Mouse (Mus musculus) forebrain, postnatal 0 days (tissue): Measurements from ENCODE around the gene Cd4. TPM values are rescaled to one million over a fixed set of nuclear protein-coding genes. Genes with fewer than 3 reads are reported as not detected.
A peak's percentile ranks its signal among the peaks of the same experiment; 100 is the strongest.

Experiments used
- ATAC-seq: fragments of 200-750 bp; cut with Nextera tagmentation; 2 replicates; pipeline ENCODE4 v1.8.0; 2017; ENCODE audit warnings: mild to moderate bottlenecking, moderate library complexity
- DNase-seq: peaks from one replicate; pipeline ENCODE4 v3.0.0-alpha.2; 2015
- H3K27ac ChIP-seq: fragments of 300-500 bp; sonication (generic); 2 replicates; pipeline ENCODE4 v1.5.1; 2014; ENCODE audit warnings: low read depth, mild to moderate bottlenecking, antibody characterized with exemption, low read length, moderate library complexity, mixed read lengths
- H3K27me3 ChIP-seq: fragments of 300-500 bp; sonication (generic); 2 replicates; pipeline ENCODE4 v1.6.1; 2014; ENCODE audit warnings: mild to moderate bottlenecking, low read length, mixed read lengths; ENCODE audit not compliant: insufficient read depth
- H3K36me3 ChIP-seq: fragments of 300-500 bp; sonication (generic); 2 replicates; pipeline ENCODE4 v1.6.1; 2014; ENCODE audit warnings: mild to moderate bottlenecking, moderate library complexity; ENCODE audit not compliant: insufficient read depth
- H3K4me1 ChIP-seq: fragments of 300-500 bp; sonication (generic); 2 replicates; pipeline ENCODE4 v1.6.1; 2014; ENCODE audit warnings: antibody characterized with exemption; ENCODE audit not compliant: insufficient read depth
- H3K4me2 ChIP-seq: fragments of 300-500 bp; sonication (generic); 2 replicates; pipeline ENCODE4 v1.6.1; 2014; ENCODE audit warnings: low read depth, mild to moderate bottlenecking, moderate library complexity
- H3K4me3 ChIP-seq: fragments of 300-500 bp; sonication (generic); 2 replicates; pipeline ENCODE4 v1.5.1; 2014; ENCODE audit warnings: low read depth, low read length, mixed read lengths
- H3K9ac ChIP-seq: fragments of 300-500 bp; sonication (generic); 2 replicates; pipeline ENCODE4 v1.6.1; 2014; ENCODE audit warnings: mild to moderate bottlenecking
- H3K9me3 ChIP-seq: fragments of 300-500 bp; sonication (generic); 2 replicates; pipeline ENCODE4 v1.6.1; 2016; ENCODE audit warnings: low read length
- CTCF ChIP-seq: sonication (generic); IDR thresholded peaks from 2 replicates; pipeline ENCODE4 v1.5.1; 2016; ENCODE audit warnings: antibody characterized with exemption, control low read depth, low read depth
- WGBS: fragments of 180-500 bp; shearing (Covaris S2); extraction: QIAGEN DNeasy Blood & Tissue Kit; methylation state at CpG from one replicate; pipeline ENCODE4 v1.1.7; 2014; 5-methylcytosine and 5-hydroxymethylcytosine counted together
- polyA plus RNA-seq: library from polyadenylated mRNA; unstranded; fragments of >200 nt; fragmentation: Nextera tagmentation; extraction: Ambion mirVana; gene quantifications from 2 replicates; pipeline ENCODE4 v1.2.1, GENCODE M21; 2015
- total RNA-seq: library from RNA; depleted of rRNA; stranded (reverse); fragments of >200 nt; gene quantifications from 2 replicates; pipeline ENCODE4 v1.2.3, GENCODE M21; 2014

The Cd4 gene
- total and polyA plus RNA-seq, 2 experiments from 2014 or later: 0.25 to 0.57 TPM

- DNase-seq (no peak), ATAC-seq (no peak)
- Histone ChIP-seq H3K4me2 (no peak overlapping the region), H3K27ac (no peak overlapping the region), H3K4me3 (no peak overlapping the region), H3K27me3 (no peaks in the 10 kb centered on the region), H3K9ac (no peak overlapping the region), H3K9me3 (no peaks in the 10 kb centered on the region), H3K36me3 (peaks cover 26% of the 10 kb centered on the region), H3K4me1 (no peaks in the 10 kb centered on the region)
- WGBS: 59% methylated on average over 8 of the region's 8 CpGs
- TF ChIP-seq CTCF: no peak
These were observed 37.5 kb downstream of the Cd4 start for GRCm38 (mm10) chr6:124850535-124850934.

- 3% methylated on average over 9 of the region's 9 CpGs for WGBS
- H3K4me2 ChIP-seq: 0 out of 2 replicates have a peak overlapping the region, but pooled peaks have one; percentile 5
- H3K9ac ChIP-seq: no peak overlapping the region
- no peaks in the 10 kb centered on the region for H3K4me1 ChIP-seq
- no peaks in the 10 kb centered on the region for H3K27me3 ChIP-seq
- H3K36me3 ChIP-seq: peaks cover 18% of the 10 kb centered on the region
- H3K4me3 ChIP-seq: no peak overlapping the region
- peak; percentile 97 for DNase-seq
- ATAC-seq: peak; percentile 91
- TF ChIP-seq CTCF: peak; percentile 99
- peak overlapping the region; percentile 11; the same call in 1 of the 2 replicates for H3K27ac ChIP-seq
- H3K9me3 ChIP-seq: no peaks in the 10 kb centered on the region
These were observed 40.7 kb downstream of the Cd4 start for GRCm38 (mm10) chr6:124847305-124847704.

- Histone ChIP-seq H3K4me2 (no peak within 1 kb of the TSS), H3K4me1 (no peaks in the 10 kb centered on the region), H3K27ac (no peak within 1 kb of the TSS), H3K27me3 (no peaks in the 10 kb centered on the region), H3K9ac (no peak within 1 kb of the TSS), H3K9me3 (no peaks in the 10 kb centered on the region), H3K4me3 (no peak within 1 kb of the TSS), H3K36me3 (peaks cover 15% of the 10 kb centered on the region)
- DNase-seq (no peak), ATAC-seq (peak; percentile 10; the same call in 1 of the 2 replicates)
- WGBS: 30% methylated on average over 15 of the region's 15 CpGs
- TF ChIP-seq CTCF: no peak
These were observed 47.5 kb downstream of the Cd4 start, which contains the start of gene Gnb3 for GRCm38 (mm10) chr6:124840241-124841167. Gene Gnb3, minus strand, starts transcription at chr6:124840275.

- no peak overlapping the region for H3K27ac ChIP-seq
- 9% methylated on average over 8 of the region's 8 CpGs for WGBS
These were observed 48.2 kb downstream of the Cd4 start for GRCm38 (mm10) chr6:124839805-124840204.

GRCm38 (mm10) chr6:124836411-124836810, 51.6 kb downstream of the Cd4 start:
- H3K27me3 ChIP-seq: no peaks in the 10 kb centered on the region
- H3K4me2 ChIP-seq: no peak overlapping the region
- H3K4me3 ChIP-seq: no peak overlapping the region
- ATAC-seq: no peak
- no peaks in the 10 kb centered on the region for H3K4me1 ChIP-seq
- no peak for DNase-seq
- H3K36me3 ChIP-seq: peaks cover 4% of the 10 kb centered on the region
- no peaks in the 10 kb centered on the region for H3K9me3 ChIP-seq
- WGBS: 84% methylated on average over 7 of the region's 7 CpGs
- TF ChIP-seq CTCF: no peak
- H3K9ac ChIP-seq: no peak overlapping the region
- no peak overlapping the region for H3K27ac ChIP-seq

More at GRCm38 (mm10) chr6:124839805-124840204, 48.2 kb downstream of the Cd4 start:
- DNase-seq: no peak
- Histone ChIP-seq H3K36me3 (peaks cover 15% of the 10 kb centered on the region), H3K9ac (no peak overlapping the region), H3K4me3 (no peak overlapping the region), H3K27me3 (no peaks in the 10 kb centered on the region), H3K4me1 (no peaks in the 10 kb centered on the region), H3K4me2 (no peak overlapping the region), H3K9me3 (no peaks in the 10 kb centered on the region)
- ATAC-seq: no peak
- TF ChIP-seq CTCF: no peak

GRCm38 (mm10) chr6:124835531-124835930, 52.5 kb downstream of the Cd4 start:
- 71% methylated on average over 10 of the region's 10 CpGs for WGBS
- Histone ChIP-seq H3K4me2 (no peak overlapping the region), H3K27ac (no peak overlapping the region), H3K4me3 (no peak overlapping the region), H3K4me1 (0 out of 2 replicates have a peak, but pooled peaks cover under 1% of the 10 kb centered on the region), H3K9ac (no peak overlapping the region), H3K36me3 (no peaks in the 10 kb centered on the region; the same call in 1 of the 2 replicates), H3K9me3 (no peaks in the 10 kb centered on the region), H3K27me3 (no peaks in the 10 kb centered on the region)
- DNase-seq: no peak
- ATAC-seq: no peak
- no peak for TF ChIP-seq CTCF

- WGBS: 84% methylated on average over 6 of the region's 6 CpGs
- DNase-seq (no peak), ATAC-seq (no peak)
- no peak overlapping the region for H3K9ac ChIP-seq
- no peak overlapping the region for H3K27ac ChIP-seq
- no peak for TF ChIP-seq CTCF
- 0 out of 2 replicates have a peak, but pooled peaks cover 4% of the 10 kb centered on the region for H3K4me1 ChIP-seq
- no peaks in the 10 kb centered on the region for H3K27me3 ChIP-seq
- no peaks in the 10 kb centered on the region; the same call in 1 of the 2 replicates for H3K36me3 ChIP-seq
- H3K9me3 ChIP-seq: no peaks in the 10 kb centered on the region
- H3K4me2 ChIP-seq: no peak overlapping the region
- H3K4me3 ChIP-seq: no peak overlapping the region
These were observed 53.4 kb downstream of the Cd4 start for GRCm38 (mm10) chr6:124834512-124835081.
